Mouse (Mus musculus): ENCODE results near the gene Alyref. TPM values are rescaled to one million over a fixed set of nuclear protein-coding genes. Genes with fewer than 3 reads are reported as not detected.

Alyref gene
- polyA plus RNA-seq, 1 experiment from 2014 or later = 405 TPM

- H3K36me3 ChIP-seq = peaks cover 22% of the 10 kb centered on the region
- ATAC-seq (ENCODE audit: insufficient number of reproducible peaks, low FRiP score, low TSS enrichment, low read depth) = no peak
- no peaks in the 10 kb centered on the region for H3K9me3 ChIP-seq
- H3K27ac ChIP-seq = peak overlapping the region; percentile 91; the same call in 1 of the 2 replicates
- WGBS = 62% methylated on average over 4 of the region's 4 CpGs
- H3K27me3 ChIP-seq = no peaks in the 10 kb centered on the region
- H3K9ac ChIP-seq = no peak overlapping the region
- peak overlapping the region; percentile 99 for H3K4me3 ChIP-seq
- peak overlapping the region; percentile 80 for H3K4me2 ChIP-seq
- H3K4me1 ChIP-seq = peaks cover 38% of the 10 kb centered on the region
These were observed 33.7 kb upstream of the Alyref start for GRCm38 (mm10) chr11:120631726-120632448.

GRCm38 (mm10) chr11:120630881-120631725, 32.9 kb upstream of the Alyref start:
- peaks cover 38% of the 10 kb centered on the region for H3K4me1 ChIP-seq
- 0 out of 2 replicates have a peak overlapping the region, but pooled peaks have one; percentile 99 for H3K4me3 ChIP-seq
- WGBS = 34% methylated on average over 7 of the region's 7 CpGs
- 0 out of 2 replicates have a peak overlapping the region, but pooled peaks have one; percentile 64 for H3K27ac ChIP-seq
- ATAC-seq (ENCODE audit: insufficient number of reproducible peaks, low FRiP score, low TSS enrichment, low read depth) = no peak
- H3K9ac ChIP-seq = no peak overlapping the region
- H3K9me3 ChIP-seq = no peaks in the 10 kb centered on the region
- H3K4me2 ChIP-seq = peak overlapping the region; percentile 80
- no peaks in the 10 kb centered on the region for H3K27me3 ChIP-seq
- peaks cover 27% of the 10 kb centered on the region for H3K36me3 ChIP-seq

GRCm38 (mm10) chr11:120630401-120630871, 32.3 kb upstream of the Alyref start:
- H3K36me3 ChIP-seq = peaks cover 27% of the 10 kb centered on the region
- no peak overlapping the region for H3K4me2 ChIP-seq
- H3K4me1 ChIP-seq = peaks cover 40% of the 10 kb centered on the region
- H3K27me3 ChIP-seq = no peaks in the 10 kb centered on the region
- H3K27ac ChIP-seq = peak overlapping the region; percentile 64
- H3K9ac ChIP-seq = no peak overlapping the region
- H3K9me3 ChIP-seq = no peaks in the 10 kb centered on the region
- WGBS = 63% methylated on average over 5 of the region's 5 CpGs
- ATAC-seq (ENCODE audit: insufficient number of reproducible peaks, low FRiP score, low TSS enrichment, low read depth) = no peak
- peak overlapping the region; percentile 8; the same call in 1 of the 2 replicates for H3K4me3 ChIP-seq

DNA sequence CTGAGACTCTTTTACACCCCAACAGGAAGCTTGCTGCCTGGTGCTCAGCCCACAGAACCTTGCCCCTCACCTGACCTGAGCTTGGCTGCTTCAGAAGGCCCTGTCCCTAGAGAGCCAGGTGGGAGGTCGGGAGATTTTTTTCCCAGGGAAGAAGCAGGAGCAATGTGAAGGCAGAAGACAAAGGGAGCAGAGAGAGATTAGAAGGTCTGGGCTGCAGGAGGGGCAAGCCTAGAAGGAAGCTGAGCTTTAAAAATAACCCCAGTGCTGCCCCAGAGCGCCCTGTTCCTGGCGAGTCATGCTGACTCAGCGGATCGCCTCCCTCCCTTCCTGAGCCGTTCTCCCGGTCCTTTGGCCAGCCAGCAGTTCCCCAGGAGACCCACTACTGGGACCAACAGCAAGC, 31.7 kb upstream of the Alyref start:
- H3K9me3 ChIP-seq = no peaks in the 10 kb centered on the region
- H3K9ac ChIP-seq = 0 out of 2 replicates have a peak overlapping the region, but pooled peaks have one; percentile 14
- no peak for ATAC-seq (ENCODE audit: insufficient number of reproducible peaks, low FRiP score, low TSS enrichment, low read depth)
- no peaks in the 10 kb centered on the region for H3K27me3 ChIP-seq
- peak overlapping the region; percentile 64 for H3K27ac ChIP-seq
- peak overlapping the region; percentile 8; the same call in 1 of the 2 replicates for H3K4me3 ChIP-seq
- WGBS = 43% methylated on average over 7 of the region's 7 CpGs
- 0 out of 2 replicates have a peak overlapping the region, but pooled peaks have one; percentile 7 for H3K4me2 ChIP-seq
- H3K4me1 ChIP-seq = peaks cover 44% of the 10 kb centered on the region
- H3K36me3 ChIP-seq = peaks cover 27% of the 10 kb centered on the region

- Histone ChIP-seq H3K4me2 (no peak overlapping the region), H3K4me3 (no peak overlapping the region), H3K27me3 (no peaks in the 10 kb centered on the region), H3K9me3 (no peaks in the 10 kb centered on the region), H3K27ac (peak overlapping the region; percentile 64), H3K4me1 (peaks cover 44% of the 10 kb centered on the region), H3K9ac (no peak overlapping the region), H3K36me3 (peaks cover 27% of the 10 kb centered on the region)
- WGBS = 84% methylated on average over 23 of the region's 23 CpGs
- no peak for ATAC-seq (ENCODE audit: insufficient number of reproducible peaks, low FRiP score, low TSS enrichment, low read depth)
These were observed 31.2 kb upstream of the Alyref start for GRCm38 (mm10) chr11:120629341-120629730.

GRCm38 (mm10) chr11:120628601-120629340, 30.6 kb upstream of the Alyref start:
- Histone ChIP-seq H3K27me3 (no peaks in the 10 kb centered on the region), H3K4me1 (peaks cover 45% of the 10 kb centered on the region), H3K9me3 (no peaks in the 10 kb centered on the region), H3K36me3 (peaks cover 27% of the 10 kb centered on the region), H3K4me2 (no peak overlapping the region), H3K4me3 (no peak overlapping the region), H3K9ac (no peak overlapping the region), H3K27ac (no peak overlapping the region)
- 92% methylated on average over 23 of the region's 23 CpGs for WGBS
- no peak for ATAC-seq (ENCODE audit: insufficient number of reproducible peaks, low FRiP score, low TSS enrichment, low read depth)

GRCm38 (mm10) chr11:120627468-120628300, 29.5 kb upstream of the Alyref start:
- H3K27me3 ChIP-seq = no peaks in the 10 kb centered on the region
- peaks cover 33% of the 10 kb centered on the region for H3K36me3 ChIP-seq
- no peak overlapping the region for H3K9ac ChIP-seq
- no peaks in the 10 kb centered on the region for H3K9me3 ChIP-seq
- no peak overlapping the region for H3K4me2 ChIP-seq
- 83% methylated on average over 22 of the region's 22 CpGs for WGBS
- H3K4me1 ChIP-seq = peaks cover 45% of the 10 kb centered on the region
- H3K4me3 ChIP-seq = no peak overlapping the region
- H3K27ac ChIP-seq = no peak overlapping the region
- no peak for ATAC-seq (ENCODE audit: insufficient number of reproducible peaks, low FRiP score, low TSS enrichment, low read depth)

- H3K27me3 ChIP-seq = no peaks in the 10 kb centered on the region
- peaks cover 38% of the 10 kb centered on the region for H3K4me1 ChIP-seq
- no peak for ATAC-seq (ENCODE audit: insufficient number of reproducible peaks, low FRiP score, low TSS enrichment, low read depth)
- no peak overlapping the region for H3K9ac ChIP-seq
- H3K36me3 ChIP-seq = peaks cover 40% of the 10 kb centered on the region
- no peak overlapping the region for H3K4me2 ChIP-seq
- H3K4me3 ChIP-seq = no peak overlapping the region
- no peaks in the 10 kb centered on the region for H3K9me3 ChIP-seq
- WGBS = 87% methylated on average over 11 of the region's 11 CpGs
- H3K27ac ChIP-seq = no peak overlapping the region
These were observed 28.8 kb upstream of the Alyref start for GRCm38 (mm10) chr11:120626785-120627467.

DNA sequence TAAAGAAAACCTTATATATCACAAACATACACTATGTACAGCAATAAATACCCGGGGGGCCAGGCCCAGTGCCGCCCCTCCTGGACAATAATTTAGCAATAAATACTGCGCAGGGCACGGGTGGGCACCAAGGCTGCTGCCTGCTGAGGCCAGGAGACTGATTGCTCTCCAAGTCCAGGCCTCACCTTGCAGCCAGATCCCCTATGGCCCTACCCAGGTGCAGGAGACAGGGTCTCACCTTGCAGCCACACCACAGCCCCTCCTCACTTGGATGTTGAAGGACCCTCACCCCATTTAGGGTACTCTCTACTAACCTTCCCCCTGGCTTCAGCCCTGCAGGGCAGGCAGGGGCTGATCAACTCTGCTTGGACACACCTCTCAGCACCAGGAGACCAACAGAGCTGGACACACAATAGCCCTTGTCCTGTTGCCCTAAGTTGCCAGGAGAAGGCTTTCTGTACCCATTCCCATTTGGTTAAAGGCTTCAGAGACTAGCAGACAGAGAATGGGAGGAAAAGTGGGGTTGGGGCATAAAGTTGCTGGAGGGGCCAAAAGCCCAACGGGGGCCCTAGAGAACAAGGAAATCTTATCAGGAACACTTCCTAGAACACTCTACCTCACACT, 27.1 kb upstream of the Alyref start, which contains the start of gene Sirt7:
Sirt7 (minus strand) TSS at position 89 of the 624 bp plus-strand sequence.
- peak within 1 kb of the TSS; percentile 78 for H3K27ac ChIP-seq
- H3K4me1 ChIP-seq = peaks cover 23% of the 10 kb centered on the region
- 13% methylated on average over 5 of the region's 5 CpGs for WGBS
- H3K4me3 ChIP-seq = peak within 1 kb of the TSS; percentile 92
- H3K4me2 ChIP-seq = peak within 1 kb of the TSS; percentile 98
- peaks cover 55% of the 10 kb centered on the region for H3K36me3 ChIP-seq
- H3K9me3 ChIP-seq = no peaks in the 10 kb centered on the region
- peak within 1 kb of the TSS; percentile 65 for H3K9ac ChIP-seq
- peak; percentile 35; the same call in 1 of the 2 replicates for ATAC-seq (ENCODE audit: insufficient number of reproducible peaks, low FRiP score, low TSS enrichment, low read depth)
- no peaks in the 10 kb centered on the region for H3K27me3 ChIP-seq

DNA sequence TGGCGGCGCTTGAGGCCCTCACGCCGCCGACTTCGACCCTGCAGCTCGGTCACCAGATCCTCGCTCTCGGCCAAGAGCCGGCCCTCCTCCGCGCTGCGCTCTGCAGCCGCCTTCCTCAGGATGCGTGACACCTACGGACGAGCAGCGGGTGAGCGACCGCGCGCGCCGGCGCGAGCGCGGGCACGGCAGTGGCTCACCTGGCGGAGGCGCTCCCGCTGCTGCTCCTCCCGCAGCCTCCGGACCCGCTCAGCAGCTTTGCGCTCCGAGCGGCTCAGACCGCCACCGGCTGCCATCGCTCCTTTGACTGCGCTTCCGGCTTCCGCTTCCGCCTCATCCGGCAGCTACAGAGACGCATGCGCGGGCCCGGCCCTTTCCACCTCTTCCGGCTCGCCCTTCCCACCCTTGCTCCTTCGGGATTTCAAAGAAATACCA, 26.5 kb upstream of the Alyref start:
- H3K9me3 ChIP-seq = no peaks in the 10 kb centered on the region
- H3K36me3 ChIP-seq = peaks cover 61% of the 10 kb centered on the region
- WGBS = 0% methylated on average over 52 of the region's 53 CpGs
- H3K4me3 ChIP-seq = peak overlapping the region; percentile 92
- peak overlapping the region; percentile 98 for H3K4me2 ChIP-seq
- ATAC-seq (ENCODE audit: insufficient number of reproducible peaks, low FRiP score, low TSS enrichment, low read depth) = peak; percentile 23; the same call in 1 of the 2 replicates
- H3K27ac ChIP-seq = peak overlapping the region; percentile 78
- peaks cover 17% of the 10 kb centered on the region for H3K4me1 ChIP-seq
- H3K9ac ChIP-seq = peak overlapping the region; percentile 65
- no peaks in the 10 kb centered on the region for H3K27me3 ChIP-seq
